Mouse (Mus musculus): Measurements from ENCODE around the gene Rabep1.

Gene Rabep1

DNA sequence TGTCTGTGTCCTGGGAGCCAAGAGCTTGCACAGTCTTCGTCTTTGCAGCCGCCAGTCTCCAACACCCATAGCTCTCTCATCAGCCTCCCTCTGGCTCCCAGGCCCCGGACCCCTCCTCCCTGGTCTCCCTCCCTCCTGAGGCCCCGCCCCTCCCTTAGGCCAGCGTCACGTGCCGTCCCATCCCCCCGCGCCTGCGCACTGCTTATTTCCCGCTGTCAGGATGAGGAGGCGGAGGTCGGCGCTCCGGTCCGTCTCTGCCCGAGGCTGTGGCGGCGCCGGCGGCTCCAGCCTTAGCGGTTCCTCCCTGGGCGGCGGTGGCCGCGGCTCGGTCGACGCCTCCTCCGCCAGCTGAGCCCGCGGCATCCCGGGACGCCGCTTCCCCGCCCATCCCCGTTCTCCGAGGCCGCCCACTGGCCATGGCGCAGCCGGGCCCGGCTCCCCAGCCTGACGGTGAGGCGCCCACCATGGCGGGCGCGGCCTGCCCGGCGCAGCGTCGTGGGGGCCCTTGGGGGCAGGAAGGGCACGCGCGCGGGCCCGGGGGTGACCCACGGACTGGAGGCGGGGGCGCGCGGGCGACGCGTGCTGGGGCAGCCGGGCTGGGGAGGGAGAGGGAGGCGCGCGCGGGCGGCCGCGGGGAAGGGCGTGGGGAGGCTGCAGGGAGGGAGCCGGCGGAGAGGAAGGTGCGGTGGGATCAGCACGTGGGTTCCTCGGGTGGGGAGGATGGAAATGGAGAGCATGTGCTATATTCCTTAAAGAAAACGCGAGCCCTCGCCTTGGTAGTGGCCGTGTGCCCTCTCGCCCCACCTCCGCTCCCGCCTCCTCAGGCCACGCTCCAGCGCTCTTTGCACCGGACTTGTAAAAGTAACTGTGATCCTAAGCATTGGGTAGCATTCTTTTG is at the start of gene Rabep1:
TSS of gene Rabep1 (plus strand) at position 220 of the 898 bp plus-strand sequence.
- peak; percentile 93 to 97 for DNase-seq (ENCODE audit: low spot score in 2 of 2)

DNA sequence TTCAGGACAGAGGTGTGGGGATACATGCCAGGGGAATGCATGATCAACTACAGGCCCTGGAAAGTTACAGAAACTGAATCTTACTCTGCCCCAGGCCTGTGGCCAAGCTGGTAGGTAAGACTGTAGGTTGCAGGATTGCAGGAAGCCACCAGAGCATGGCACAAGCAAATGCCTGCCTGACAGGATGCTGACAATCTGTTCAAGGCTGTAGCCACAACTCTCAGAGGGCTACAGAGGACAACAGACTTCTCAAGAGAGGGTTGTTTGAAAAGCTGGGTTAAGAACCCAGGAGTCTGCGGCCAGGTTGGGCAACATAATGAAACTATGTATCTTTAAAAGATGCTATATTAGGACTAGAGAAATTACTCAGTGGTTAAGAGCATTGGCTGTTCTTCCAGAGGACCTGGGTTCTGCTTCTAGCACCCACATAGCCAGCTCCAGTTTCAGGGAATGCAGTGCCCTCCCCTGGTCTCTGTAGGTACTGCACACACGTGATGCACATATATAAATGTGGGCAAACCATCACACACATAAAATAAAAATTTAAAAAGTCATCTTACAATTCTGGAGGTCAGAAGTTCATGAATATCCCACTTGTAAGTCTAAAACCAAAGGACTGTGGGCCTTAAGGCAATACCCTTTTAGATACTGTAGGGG is 42.2 kb upstream of the Rabep1 start:
- DNase-seq (ENCODE audit: low spot score in 2 of 2): no peak

DNA sequence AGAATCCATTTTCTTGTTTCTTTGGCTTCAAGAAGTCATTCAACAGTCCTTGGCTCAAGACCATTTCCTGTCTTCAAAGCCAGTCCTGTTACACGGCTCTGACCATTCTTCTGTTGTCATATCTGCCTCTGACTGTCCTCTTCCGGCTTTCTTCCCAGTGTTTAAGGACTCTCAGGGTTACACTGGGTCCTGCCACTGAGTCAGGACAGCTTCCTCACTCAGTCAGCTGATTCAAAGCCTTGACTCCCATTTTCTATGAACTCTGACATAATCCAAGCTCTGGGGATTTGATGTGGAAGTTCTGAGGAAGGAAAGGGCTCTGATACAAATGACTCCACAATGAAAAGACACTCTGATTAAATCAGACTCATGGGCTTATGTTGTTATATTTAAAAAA is 41.7 kb upstream of the Rabep1 start:
- no peak for DNase-seq (ENCODE audit: low spot score in 2 of 2)

DNA sequence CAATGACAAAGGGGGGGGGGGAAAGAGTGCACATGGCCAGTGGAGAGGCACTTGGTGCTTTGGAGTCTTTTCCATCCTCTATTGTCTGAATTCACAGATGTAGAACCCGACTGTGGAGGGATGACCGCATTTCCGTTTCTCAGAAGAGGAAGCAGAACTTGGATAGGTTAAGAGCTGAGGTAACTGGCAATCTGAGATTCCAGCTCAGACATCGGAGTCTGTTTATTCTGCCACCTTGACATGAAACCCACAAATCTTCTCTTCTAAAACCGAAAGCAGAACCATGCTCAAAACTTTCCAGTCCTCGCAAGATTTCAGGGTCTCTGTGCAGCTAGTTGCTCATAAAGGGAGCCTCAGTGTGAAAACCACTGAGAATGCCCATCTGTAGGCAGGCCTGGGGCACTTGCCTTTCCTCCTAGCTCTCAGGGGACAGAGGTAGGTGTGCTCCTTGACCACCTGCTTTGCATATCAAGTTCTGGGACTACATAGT is 40.8 kb upstream of the Rabep1 start:
- DNase-seq (ENCODE audit: low spot score in 2 of 2): no peak

DNA sequence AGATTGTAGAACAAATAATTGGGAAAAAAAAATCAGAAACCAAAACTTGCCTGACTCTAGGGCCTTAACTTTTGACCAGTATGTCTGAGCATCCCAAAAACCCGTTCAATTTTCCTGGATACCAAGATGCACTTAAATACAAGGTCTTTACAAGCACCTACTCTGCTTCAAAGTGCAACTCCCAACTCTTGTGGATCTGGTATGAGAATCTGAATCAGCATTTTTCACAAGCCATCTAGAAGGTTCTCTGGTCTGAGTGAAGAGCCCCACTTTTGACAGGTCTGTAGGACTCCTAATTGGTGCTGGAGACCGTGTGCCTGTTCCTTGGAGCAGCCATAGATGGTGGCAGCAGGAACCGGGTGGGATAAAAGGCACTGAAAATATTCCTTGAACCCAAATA is 40.2 kb upstream of the Rabep1 start:
- DNase-seq (ENCODE audit: low spot score in 2 of 2): no peak

DNA sequence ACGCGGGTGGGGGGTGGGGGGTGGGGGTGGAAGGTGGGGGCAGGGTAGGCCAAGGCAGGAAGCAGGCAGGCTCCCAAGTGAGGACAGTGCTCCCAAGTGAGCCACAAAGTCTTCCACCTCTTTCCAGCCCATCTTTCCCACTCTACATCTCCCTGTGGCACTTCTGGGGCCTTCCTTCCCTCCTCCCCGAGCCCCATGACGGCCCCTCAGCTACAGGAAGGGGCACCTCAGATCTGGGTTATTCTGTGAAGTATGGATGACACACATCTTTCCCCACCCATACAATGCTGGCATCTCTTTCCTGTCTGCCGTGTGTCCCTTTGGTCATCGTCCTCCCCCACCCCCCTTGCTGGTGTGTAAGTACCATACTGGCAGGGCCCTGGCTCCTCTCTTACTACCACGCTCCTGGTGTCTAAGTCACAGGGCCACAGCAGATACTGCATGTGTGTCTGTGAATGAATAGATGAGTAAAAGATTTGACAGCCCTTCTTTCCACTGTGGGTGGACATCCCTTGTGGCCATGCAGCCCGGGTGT is 38.9 kb upstream of the Rabep1 start:
- no peak for DNase-seq (ENCODE audit: low spot score in 2 of 2)

DNA sequence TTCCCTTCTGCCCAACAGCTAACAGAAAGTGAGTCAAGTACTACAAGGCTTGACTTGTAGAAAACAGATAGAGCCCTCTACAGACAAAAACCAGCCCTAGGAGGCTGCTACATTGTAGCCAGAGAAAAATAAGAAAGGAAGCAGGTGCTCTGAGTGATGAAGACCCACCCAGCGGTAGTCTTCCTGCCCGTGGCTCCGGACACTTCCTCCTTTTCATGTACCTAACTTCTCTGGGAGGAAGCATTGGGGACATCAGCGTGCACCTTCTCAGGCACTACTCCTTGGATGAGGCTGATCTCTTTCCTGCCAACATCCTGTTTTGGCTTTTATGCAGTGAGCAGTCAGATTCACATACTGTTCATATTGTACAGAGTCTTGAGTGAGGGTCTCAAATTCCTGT is 37.9 kb upstream of the Rabep1 start:
- DNase-seq (ENCODE audit: low spot score in 2 of 2): no peak

DNA sequence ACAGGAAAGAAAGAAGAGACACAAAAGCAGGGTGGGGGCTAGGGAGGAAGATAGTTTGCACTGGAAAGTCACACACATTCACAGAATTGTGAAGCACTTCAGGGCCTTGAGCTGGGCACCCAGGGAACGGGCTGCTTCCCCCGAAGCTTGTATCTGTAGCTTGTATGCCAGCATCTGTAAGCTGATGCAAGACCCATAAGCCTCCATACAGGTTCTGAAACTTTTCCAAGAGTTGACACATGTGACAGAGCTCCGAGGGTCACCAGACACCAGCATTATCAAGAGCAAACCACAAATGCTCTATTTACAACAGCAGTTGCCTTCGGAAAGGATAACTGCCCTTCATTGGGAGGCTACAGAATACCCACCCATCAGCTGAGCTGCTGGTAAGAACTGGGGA is 36.9 kb upstream of the Rabep1 start:
- no peak for DNase-seq (ENCODE audit: low spot score in 2 of 2)

DNA sequence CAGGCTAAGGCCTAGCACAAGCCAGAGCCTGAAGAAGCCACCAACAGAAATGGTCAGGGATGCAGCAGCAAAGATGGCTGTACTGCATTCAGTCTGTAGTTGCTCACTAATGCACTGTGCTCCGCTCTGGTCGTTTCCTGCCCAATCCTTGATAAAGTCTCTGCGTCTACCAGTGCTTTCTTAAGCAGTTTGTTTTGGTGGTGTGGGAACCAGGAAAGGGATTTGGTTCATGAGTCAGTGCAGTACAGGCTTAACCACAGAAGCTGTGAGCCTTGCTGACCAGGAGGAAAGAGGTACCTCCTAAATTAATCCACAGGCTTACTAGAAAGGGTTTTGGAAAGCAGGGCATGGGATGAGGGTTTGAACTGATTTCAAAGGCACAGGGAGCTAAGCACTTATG is 36.5 kb upstream of the Rabep1 start:
- no peak for DNase-seq (ENCODE audit: low spot score in 2 of 2)

DNA sequence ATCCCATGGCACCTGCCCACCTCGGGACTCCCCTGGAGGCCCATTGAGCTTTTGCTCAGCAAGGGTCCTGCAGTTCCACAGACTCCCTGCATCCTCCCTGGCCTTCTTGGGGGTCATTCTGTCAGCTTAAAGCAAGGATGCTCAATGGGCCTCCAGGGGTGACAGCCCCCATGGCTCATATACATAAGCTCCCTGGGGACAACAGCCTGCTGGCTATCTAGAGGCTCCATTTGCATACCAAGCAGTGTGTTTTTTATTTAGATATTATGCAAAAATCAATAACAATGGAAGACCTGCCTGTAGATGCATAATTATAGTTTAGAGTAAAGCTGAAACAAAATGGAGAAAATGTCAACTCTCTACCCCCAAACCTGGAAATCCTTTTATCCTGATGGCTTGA is 35.6 kb upstream of the Rabep1 start:
- no peak for DNase-seq (ENCODE audit: low spot score in 2 of 2)

DNA sequence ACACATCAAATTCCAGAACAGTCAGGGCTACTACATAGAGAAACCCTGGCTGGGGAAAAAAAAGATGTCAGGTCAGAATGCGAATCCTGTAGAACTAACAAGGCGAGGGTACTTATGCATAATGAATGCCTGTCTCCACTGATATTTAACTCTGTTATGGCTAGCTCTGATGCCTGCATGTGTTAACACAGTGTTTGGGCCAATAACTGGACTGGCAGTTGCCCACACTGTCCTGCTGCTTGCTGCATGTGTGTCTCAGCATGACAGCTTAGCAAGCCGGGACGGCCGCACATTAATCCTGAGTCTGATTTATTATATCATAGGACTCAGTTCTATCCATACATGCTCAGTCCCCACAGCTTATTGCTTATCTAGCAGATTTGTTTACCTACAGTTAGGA is 33.5 kb upstream of the Rabep1 start:
- no peak for DNase-seq (ENCODE audit: low spot score in 2 of 2)

DNA sequence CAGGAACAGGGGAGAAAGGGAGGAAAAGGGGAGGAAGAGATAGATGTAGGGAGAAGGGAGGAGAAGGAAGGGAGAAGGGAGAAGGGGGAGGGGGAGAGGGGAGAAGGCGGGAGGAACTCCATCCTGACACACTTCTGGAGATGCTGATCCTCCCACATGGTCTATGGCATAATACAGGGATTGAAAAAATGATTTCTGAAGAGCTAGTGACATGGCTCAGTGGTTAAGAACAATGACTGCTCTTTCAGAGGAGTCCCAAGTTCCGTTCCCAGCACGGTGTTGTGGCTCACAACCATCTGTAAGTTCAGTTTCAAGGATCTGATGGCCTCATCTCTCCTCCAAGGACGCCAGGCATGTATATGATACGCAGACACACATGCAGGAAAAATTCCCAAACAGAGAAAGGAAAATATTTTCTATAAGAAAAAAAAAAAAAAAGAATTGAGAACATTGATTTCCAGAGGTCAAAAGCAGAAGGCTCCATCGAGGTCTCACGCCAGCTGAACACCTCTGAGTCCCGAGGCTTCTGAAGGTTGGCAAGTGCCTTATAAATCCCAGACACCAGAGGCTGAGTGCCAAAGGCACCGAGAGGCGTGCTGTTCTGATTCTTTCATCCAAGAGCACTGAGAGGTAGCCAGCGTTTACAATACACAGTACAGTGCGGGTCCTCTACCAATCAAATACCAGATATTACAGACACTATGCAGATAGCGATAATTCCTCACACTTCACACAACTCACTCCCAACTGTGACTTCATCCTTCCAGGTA is 32.9 kb upstream of the Rabep1 start:
- DNase-seq (ENCODE audit: low spot score in 2 of 2): no peak

DNA sequence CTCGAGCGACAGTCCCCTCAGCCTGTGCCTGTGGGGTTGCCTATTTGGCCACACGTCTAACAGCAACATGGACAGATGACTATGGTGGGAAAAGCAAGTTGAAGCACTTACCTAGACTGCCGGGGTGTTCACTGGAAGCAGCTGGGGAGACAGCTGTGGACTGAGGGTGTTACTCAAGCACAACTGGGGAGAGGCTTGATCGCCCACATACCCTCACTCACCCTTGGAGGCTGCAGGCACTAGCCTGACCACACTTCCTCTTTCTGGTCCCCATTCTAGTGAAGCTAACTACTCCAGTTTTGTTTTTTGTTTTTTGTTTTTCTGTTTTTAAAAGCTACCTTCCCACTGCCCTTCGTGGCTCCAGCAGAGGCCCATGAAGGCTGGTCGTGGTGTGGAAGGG is 32.2 kb upstream of the Rabep1 start, which contains the start of gene Scimp:
TSS of gene Scimp (minus strand) at position 222 of the 400 bp plus-strand sequence.
- no peak for DNase-seq (ENCODE audit: low spot score in 2 of 2)

DNA sequence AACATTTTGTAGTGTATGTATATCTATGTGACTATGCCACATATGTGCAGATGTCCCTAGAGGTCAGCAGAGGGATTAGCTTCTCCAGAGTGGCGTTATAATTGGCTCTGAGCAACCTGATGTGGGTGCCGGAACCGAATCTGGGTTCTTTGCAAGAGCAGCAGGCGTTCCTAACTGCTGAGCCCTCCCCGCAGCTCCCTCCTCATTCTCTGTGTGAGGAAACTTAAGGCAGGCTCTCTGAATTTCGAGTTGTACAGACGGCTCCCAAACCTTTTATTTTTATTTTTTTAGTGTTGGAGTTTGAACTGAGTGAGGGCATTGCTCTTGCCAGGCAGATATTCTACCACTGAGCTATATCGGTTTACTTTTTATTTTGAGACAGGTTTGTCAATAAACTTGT is 29.5 kb upstream of the Rabep1 start:
- DNase-seq (ENCODE audit: low spot score in 2 of 2): no peak

DNA sequence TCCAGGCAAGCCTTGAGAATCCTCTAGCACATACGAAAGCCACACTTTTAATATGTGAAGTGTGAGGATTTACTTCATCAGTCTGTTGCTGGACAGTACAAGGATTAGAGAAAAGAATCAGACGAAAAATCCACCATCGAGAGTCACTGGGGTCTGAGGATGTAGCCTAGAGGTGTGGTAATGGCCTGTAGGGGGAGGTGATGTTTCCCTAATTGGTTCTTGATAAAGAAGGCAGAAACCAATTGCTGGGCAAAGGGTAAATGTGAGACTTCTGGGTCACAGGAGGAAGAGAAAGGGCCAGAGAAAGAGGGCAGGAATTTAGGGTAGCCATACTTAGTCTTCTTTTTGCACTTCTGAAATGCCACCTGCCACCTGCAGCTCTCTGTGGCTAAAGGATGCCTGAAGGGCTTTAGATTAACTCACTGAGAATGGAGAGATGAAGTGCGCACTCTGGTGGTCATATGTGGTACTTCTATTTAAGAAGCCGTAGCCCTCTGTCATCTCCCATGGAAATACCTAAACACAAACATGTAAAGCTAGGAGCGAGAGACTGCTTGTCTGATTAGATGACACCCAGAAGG is 29.0 kb upstream of the Rabep1 start:
- DNase-seq (ENCODE audit: low spot score in 2 of 2): no peak

DNA sequence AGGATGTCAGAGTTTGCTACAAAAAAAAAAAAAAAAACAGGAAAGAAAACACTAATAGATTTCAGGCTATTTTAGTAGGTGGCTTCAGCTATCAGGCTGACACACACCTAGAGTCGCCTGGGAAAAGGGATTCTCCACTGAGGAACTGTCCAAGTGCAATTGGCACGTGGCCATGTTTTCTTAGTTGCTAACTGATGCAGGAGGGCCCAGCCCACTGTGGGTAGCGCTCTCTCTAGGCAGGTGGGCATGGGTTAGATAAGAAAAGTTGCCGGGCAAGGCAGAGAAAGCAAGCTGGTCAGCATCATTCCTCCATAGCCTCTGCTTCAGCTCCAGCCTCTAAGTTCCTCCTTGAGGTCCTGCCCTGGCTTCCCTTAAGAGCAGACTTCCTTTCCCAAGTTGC is 27.8 kb upstream of the Rabep1 start:
- no peak for DNase-seq (ENCODE audit: low spot score in 2 of 2)

DNA sequence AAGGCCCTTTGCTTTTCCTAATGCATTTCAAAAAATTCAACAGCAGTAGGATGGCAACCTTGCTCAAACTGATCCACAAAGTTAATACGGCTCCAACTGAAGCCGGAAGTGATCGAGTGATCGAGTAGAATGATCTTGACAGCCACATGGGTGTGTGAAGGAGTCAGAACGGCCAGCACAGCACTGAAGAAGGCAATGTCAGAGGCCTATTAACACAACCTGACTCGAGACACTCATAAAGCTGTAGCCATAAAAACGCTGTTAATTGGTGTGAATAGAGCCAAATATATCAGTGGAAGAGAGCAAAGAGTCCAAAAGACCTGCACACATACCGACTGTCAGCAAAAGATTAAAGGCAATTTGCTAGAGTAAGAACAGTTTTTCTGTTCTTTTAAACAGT is 24.5 kb upstream of the Rabep1 start:
- no peak for DNase-seq (ENCODE audit: low spot score in 2 of 2)

DNA sequence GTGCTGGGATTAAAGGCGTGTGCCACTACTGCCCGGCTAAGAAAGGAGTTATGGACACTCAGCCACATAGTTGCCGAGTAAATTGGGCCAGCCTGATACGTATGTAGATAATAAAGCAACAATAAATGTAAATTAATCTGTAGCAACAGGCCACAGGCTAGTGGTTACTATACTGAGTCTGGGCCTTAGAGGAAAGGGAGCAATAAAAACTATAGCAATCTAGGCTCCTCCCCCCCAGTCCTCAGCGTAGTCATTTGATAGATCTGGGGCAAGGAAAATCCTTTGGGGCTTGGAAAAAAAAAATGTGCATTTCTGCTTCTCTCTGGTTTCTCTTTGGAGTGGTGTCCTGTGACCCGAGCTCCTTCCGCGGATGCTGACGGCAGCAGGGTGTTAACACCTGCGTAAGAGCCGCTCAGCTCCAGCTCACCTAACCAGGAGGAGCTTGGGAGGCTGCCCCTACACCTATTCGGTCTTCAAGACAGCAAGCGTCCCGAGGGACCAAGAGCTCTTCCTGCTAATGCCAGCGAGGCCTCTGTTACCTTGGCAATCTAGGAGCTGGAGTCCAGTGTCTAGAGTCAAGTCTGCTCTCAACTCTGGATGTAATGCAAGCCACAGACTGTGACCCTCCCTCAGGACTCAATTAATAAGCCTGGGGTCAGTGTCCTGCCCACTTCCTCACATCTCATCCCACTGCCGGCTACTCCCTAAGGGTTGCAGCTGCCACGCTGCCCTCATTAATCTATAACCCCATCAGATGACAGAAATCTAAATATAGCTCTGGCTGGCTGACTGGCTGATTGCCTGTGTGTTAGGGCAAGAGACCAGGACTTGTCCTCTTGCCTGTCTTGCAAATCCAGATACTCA is 22.6 kb upstream of the Rabep1 start:
- DNase-seq (ENCODE audit: low spot score in 2 of 2): no peak

DNA sequence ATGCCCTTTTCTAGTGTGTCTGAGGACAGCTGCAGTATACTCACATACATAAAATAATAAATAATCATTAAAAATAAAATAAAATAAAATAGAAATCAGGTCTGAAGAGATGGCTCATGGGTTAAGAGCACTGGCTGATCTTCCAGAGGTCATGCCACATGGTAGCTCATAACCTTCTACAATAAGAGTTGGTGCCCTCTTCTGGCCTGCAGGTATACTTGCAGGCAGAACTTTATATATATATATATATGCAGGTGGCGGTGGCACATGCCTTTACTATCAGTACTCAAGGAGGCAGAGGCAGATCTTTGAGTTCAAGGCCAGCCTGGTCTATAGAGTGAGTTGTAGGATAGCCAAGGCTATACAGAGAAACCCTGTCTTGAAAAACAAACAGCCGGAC is 18.4 kb upstream of the Rabep1 start:
- DNase-seq (ENCODE audit: low spot score in 2 of 2): no peak

DNA sequence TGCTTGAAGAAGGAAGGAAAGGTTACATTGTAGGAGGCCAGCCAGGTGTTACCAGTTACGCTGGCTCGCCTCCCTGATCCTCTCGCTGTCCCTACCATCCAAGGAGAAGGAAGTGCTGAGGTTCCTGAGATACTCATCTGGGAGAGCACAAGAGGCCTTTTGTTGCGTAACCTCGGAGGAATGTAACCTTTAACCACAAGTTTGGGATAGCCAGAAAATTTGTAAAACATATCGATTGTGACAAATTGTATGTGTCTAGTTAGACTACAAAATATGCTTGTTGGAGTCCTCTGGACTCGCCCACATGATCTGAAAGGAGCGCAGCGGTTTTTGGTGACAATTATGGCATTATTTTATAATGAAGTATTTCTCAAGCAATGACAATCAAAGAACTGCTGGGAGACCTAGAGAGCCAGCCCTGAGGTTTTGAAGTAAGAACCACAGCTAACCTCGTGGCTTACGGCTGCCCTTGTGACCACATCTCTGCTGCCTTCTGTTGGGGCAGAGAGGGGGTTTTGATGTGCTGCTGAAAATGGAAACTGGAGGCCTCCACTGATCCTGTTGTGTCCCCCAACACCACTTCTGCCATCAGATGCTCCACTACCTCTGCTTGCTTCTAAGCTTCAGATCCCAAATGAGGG is 15.5 kb upstream of the Rabep1 start:
- no peak for DNase-seq (ENCODE audit: low spot score in 2 of 2)
